ENCODE assay signal across 10 mouse cellular contexts in the genomic region with DNA sequence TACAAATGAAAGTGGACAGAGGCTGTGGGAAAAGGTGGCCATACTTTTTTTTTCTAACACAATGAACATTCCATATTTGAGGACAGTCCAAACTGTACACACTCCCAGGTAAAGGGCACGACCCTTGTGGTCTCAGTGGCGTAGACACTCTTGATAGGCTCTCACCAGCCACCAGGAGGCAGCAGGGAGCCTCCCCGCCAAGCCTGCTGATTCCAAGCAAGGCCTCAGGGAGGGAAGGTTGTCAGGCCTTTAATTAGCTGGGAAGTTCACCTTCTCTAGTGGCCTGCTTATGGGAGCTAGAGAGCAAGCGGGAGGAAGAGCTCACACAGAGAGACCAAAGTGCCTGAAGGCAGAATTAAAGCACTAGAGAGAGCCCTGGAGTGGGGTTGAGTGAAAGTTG.
DNase-seq lines count a peak whose midpoint lies in the region; TF ChIP-seq lines count a peak whose summit lies in the region.
"Had no signal": no experiment of that assay in that cellular context is flagged by ENCODE, and none has a peak within 500 bp of the region (broad histone marks: within the 10 kb centered on the region; RNA-seq: fewer than 3 reads in every experiment).

No protein-coding gene starts in this region.

- no peak for TF ChIP-seq POLR2A in MEL (IDR thresholded peaks at IDR 0.05; ENCODE audit: control insufficient read depth in 1 of 2, insufficient read depth in 1 of 2, low read depth in 1 of 2, low read length in 2 of 2, poor library complexity in 1 of 2)

- no peak overlapping the region for H3K9ac ChIP-seq in MEL (ENCODE audit: control insufficient read depth, low read depth, low read length, poor library complexity, severe bottlenecking)
- H3K9ac ChIP-seq: limb, embryonic 12.5 days had no signal

- H3K36me3 ChIP-seq in MEL (ENCODE audit: control insufficient read depth in 1 of 2, insufficient read depth in 2 of 2, low read length in 2 of 2), result no peaks in the 10 kb centered on the region
- H3K36me3 ChIP-seq in limb, embryonic 10.5 days, result no peaks in the 10 kb centered on the region
- H3K36me3 ChIP-seq: limb, embryonic 12.5 days had no signal

- no peaks in the 10 kb centered on the region for H3K27me3 ChIP-seq in MEL (ENCODE audit: control insufficient read depth in 1 of 2, insufficient read depth in 2 of 2, low read length in 2 of 2)
- peaks cover 15% of the 10 kb centered on the region for H3K27me3 ChIP-seq in limb, embryonic 10.5 days (ENCODE audit: low read depth, poor library complexity, severe bottlenecking)

- WGBS in limb, embryonic 10.5 days, result 32% methylated on average over 4 of the region's 4 CpGs

- H3K27ac ChIP-seq in MEL (ENCODE audit: control insufficient read depth, low read depth, low read length), result no peak overlapping the region
- H3K27ac ChIP-seq in limb, embryonic 10.5 days, result 0 out of 2 replicates have a peak overlapping the region, but pooled peaks have one; percentile 7
- H3K27ac ChIP-seq: limb, embryonic 12.5 days had no signal

- TF ChIP-seq CTCF in MEL (IDR thresholded peaks at IDR 0.05 in 2 of 3, conservative IDR thresholded peaks at IDR 0.05 in 1 of 3; ENCODE audit: control insufficient read depth in 1 of 3, insufficient read depth in 1 of 3, low read depth in 2 of 3, low read length in 3 of 3, poor library complexity in 1 of 3, severe bottlenecking in 1 of 3), result peak in 2 of 3 experiments; percentile 16 to 21; a peak in 1 of 6 replicates

- H3K9me3 ChIP-seq in MEL (replicated peaks; ENCODE audit: insufficient read depth, low read length), result no peaks in the 10 kb centered on the region
- H3K9me3 ChIP-seq in limb, embryonic 10.5 days (replicated peaks), result no peaks in the 10 kb centered on the region
- H3K9me3 ChIP-seq: limb, embryonic 12.5 days had no signal

- no peaks in the 10 kb centered on the region for H3K79me2 ChIP-seq in MEL (ENCODE audit: control insufficient read depth, insufficient read depth, low read length, poor library complexity)

- TF ChIP-seq RAD21 in MEL (IDR thresholded peaks at IDR 0.05; ENCODE audit: low read depth, low read length), result no peak

- H3K4me1 ChIP-seq in MEL (ENCODE audit: control insufficient read depth in 1 of 2, insufficient read depth in 2 of 2, low read length in 2 of 2), result no peaks in the 10 kb centered on the region
- H3K4me1 ChIP-seq in limb, embryonic 10.5 days, result peaks cover 27% of the 10 kb centered on the region

- DNase-seq in adrenal gland, postnatal 10 days, result peak; percentile 35
- DNase-seq in adrenal gland, adult 18-20 months (ENCODE audit: low spot score in 2 of 2), result no peak
- DNase-seq in kidney, postnatal 4 days, result peak; percentile 55 to 58
- no peak for DNase-seq in kidney, postnatal 25 days
- no peak for DNase-seq in MEL (ENCODE audit: low read depth, low spot score)
- DNase-seq in limb, embryonic 10.5 days (ENCODE audit: low spot score), result peak; percentile 71
- no peak for DNase-seq in spleen, postnatal 14 days (ENCODE audit: low spot score in 2 of 2)
- no peak for DNase-seq in adrenal gland, postnatal 25 days

- H3K4me3 ChIP-seq in MEL (ENCODE audit: control insufficient read depth in 1 of 2, insufficient read depth in 1 of 2, low read depth in 2 of 2, low read length in 2 of 2), result no peak overlapping the region
- H3K4me3 ChIP-seq in limb, embryonic 10.5 days, result no peak overlapping the region
- H3K4me3 ChIP-seq: erythroblast, embryonic 14.5 days; limb, embryonic 12.5 days had no signal

- no peak for TF ChIP-seq EP300 in MEL (IDR thresholded peaks at IDR 0.05; ENCODE audit: low read depth in 1 of 2, low read length in 2 of 2)

TF ChIP-seq in MEL, 35 proteins besides CTCF, POLR2A, EP300 and RAD21:
- no peak for TF ChIP-seq ZKSCAN1 (IDR thresholded peaks at IDR 0.05; ENCODE audit: low read depth, low read length)
- no peak for TF ChIP-seq CHD2 (IDR thresholded peaks at IDR 0.05; ENCODE audit: low read length)
- no peak for TF ChIP-seq MEF2A (IDR thresholded peaks at IDR 0.05; ENCODE audit: extremely low read depth, insufficient replicate concordance, low read depth, low read length, poor library complexity, severe bottlenecking)
- TF ChIP-seq USF2 (IDR thresholded peaks at IDR 0.05; ENCODE audit: borderline replicate concordance in 1 of 2, insufficient read depth in 1 of 2, low read depth in 1 of 2, low read length in 2 of 2), result no peak
- TF ChIP-seq NRF1 (IDR thresholded peaks at IDR 0.05; ENCODE audit: insufficient read depth, low read depth, low read length, poor library complexity, severe bottlenecking), result no peak
- TF ChIP-seq HCFC1 (IDR thresholded peaks at IDR 0.05; ENCODE audit: low read depth, low read length), result no peak
- TF ChIP-seq TBP (IDR thresholded peaks at IDR 0.05; ENCODE audit: low read depth, low read length), result no peak
- no peak for TF ChIP-seq POLR2AphosphoS2 (IDR thresholded peaks at IDR 0.05; ENCODE audit: low read length)
- TF ChIP-seq GATA1 (IDR thresholded peaks at IDR 0.05; ENCODE audit: low read depth, low read length), result no peak
- no peak for TF ChIP-seq POLR2AphosphoS5 (IDR thresholded peaks at IDR 0.05; ENCODE audit: borderline replicate concordance, low read depth, low read length)
- TF ChIP-seq BHLHE40 (IDR thresholded peaks at IDR 0.05; ENCODE audit: borderline replicate concordance, low read depth, low read length), result no peak

Comparison
In these comparisons a context has a peak if more than half of its experiments do, and no peak if none do; other contexts are left out.
1. DNase-seq: peak in adrenal gland, postnatal 10 days (single experiment), kidney, postnatal 4 days (2 of 2) and limb, embryonic 10.5 days (single experiment); none in adrenal gland, adult 18-20 months (0 of 2), kidney, postnatal 25 days (0 of 2), MEL (single experiment), spleen, postnatal 14 days (0 of 2) and adrenal gland, postnatal 25 days (single experiment).